Mouse (Mus musculus) spleen, adult 18-20 months (tissue): ENCODE measurements at regions not wholly inside any gene's neighbourhood (a gene's known extent, or its start where the extent isn't known, plus 50 kb on each side); places are given as distances from the start of the nearest gene placed in this dataset.
"Not testable (repeated sequence)": the region's sequence is repeated elsewhere in the genome, so short reads cannot be mapped to it uniquely, and the experiment has no call there.

Experiments used
- DNase-seq, 2 experiments: peaks; one replicate each; pipeline ENCODE4 v3.0.0; 2022; ENCODE audit warnings: mixed read lengths in 2 of 2

DNA sequence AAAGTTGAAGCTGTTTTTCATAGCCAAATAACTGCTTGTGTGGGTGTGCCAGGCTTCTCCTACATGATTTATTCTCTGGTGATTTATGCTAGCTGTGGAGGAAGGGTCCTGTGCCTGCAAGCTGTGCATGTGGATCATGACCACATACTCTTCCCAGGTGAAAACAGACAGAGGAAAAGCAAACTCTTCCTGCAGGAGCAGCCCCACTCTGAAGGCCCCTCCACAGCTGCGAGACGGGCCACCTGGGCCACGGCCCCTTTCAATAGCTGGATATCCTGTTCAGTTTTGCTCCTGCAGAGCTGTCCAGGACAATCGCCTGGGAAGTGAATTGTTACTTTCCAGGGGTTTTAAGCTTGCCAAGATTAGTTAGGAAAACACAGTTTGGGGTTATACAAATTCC is 722.3 kb upstream of the Marcks start:
- no peak for DNase-seq

- no peak for DNase-seq
Observed at GRCm38 (mm10) chr10:37849291-37849846, 710.6 kb upstream of the Marcks start.

DNA sequence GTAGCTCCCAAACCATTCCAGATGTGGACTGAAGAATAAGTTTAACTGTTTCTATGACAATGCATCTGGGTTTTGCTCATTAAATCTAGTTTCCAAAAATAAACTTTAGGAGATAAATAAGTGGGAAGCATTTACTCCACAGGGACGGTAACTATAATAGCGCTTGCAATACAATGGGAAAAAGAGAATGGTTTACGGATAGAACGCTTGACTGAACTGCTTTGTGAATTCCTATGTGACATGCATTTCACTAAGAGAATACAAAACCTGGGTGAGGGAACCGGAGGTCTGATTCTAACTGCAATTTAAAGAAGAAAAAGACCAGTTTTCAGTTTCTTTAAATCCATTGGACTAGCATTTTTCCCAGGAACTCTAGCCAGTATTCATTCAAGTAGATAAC is 704.1 kb upstream of the Marcks start:
- DNase-seq = no peak

- DNase-seq = no peak
Observed at GRCm38 (mm10) chr10:37841842-37842241, 703.1 kb upstream of the Marcks start.

- DNase-seq = no peak
Observed at GRCm38 (mm10) chr10:37837721-37838120, 699.0 kb upstream of the Marcks start.

GRCm38 (mm10) chr10:37813026-37813425 is 674.3 kb upstream of the Marcks start:
- DNase-seq = no peak

- no peak for DNase-seq
Observed at GRCm38 (mm10) chr10:37812405-37812851, 673.7 kb upstream of the Marcks start.

GRCm38 (mm10) chr10:37811789-37812188 is 673.1 kb upstream of the Marcks start:
- DNase-seq = no peak

GRCm38 (mm10) chr10:37803225-37803805 is 664.6 kb upstream of the Marcks start:
- DNase-seq = no peak

DNA sequence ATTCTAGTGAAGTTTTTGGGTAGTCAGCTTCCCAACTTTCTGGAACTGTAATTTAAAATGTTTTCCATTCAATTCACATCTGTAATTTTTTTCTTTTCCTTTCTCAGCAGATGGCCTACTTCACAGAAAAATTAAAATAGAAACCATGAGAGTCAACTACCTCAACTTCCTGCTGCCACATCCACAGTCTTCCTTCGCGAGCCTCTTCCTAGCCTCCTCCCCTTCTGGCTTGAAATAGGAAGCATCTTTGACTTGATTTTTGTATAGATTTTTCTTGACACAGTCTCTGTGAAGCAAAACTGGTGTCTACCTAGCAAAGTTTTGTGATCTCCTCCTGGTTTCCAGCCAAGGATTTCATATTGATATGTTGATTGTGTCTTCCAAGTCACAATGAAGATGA is 660.7 kb upstream of the Marcks start:
- DNase-seq = no peak

DNA sequence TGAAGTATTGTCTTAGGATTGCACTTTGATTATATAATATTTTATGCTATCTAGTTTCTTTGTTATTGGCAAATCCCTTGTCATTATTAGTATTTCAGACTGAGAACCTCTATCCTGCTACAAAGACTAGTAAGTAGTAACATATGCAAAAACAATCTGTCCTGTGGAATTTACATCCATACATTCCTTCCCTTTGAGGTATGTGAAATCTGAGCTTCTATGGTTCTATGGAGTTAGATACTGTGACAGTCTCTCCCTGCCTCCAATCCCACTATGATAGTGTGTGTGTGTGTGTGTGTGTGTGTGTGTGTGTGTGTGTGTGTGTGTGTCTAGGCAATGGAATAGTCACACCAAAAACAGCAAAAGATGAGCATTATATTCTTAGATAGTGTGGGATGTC is 659.6 kb upstream of the Marcks start:
- DNase-seq = no peak

DNA sequence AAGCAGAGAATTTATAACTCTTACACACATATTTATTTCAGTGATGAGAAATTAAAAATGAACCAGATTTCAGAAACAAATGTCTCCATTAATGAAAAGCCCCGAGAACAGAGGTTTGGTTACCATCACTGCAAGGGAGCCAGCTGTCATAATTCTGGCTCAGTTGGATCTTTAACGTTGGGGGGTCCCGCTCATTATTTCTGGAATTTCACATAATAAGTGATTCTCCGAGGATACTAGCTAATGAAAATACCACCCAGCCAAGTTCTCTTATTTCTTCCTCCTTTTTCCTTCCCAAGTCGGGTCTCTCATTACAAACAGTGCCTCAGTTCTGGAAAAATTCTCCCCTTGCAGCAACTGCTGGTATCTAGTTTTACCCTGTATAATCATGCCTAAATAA is 659.0 kb upstream of the Marcks start:
- DNase-seq = no peak

- DNase-seq = no peak
Observed at GRCm38 (mm10) chr10:37792878-37793277, 654.2 kb upstream of the Marcks start.

- no peak for DNase-seq
Observed at GRCm38 (mm10) chr10:37788049-37788448, 649.3 kb upstream of the Marcks start.

- DNase-seq = no peak
Observed at GRCm38 (mm10) chr10:37779383-37780302, 640.9 kb upstream of the Marcks start.

GRCm38 (mm10) chr10:37760542-37761367 is 622.0 kb upstream of the Marcks start:
- DNase-seq = no peak

DNA sequence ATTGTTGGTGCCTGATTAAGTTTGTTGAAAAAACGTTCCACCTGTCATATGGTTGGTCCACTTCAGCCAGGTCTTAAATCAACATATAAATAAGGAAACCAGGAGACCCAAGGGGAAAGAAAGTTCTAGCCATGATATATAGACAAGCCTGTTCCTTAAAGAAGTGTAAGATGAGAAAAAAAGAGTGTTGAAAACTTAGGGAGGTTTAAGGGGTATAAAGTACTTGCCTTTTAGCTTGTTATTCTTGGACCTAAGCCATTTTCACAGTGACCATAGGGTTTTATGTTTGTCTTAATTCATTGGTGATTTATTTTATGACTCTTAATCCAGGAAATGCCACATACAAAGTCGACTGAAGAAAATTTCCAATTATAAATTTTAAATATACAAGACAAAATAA is 602.9 kb upstream of the Marcks start:
- DNase-seq = no peak

GRCm38 (mm10) chr10:37739024-37739423 is 600.3 kb upstream of the Marcks start:
- DNase-seq = no peak

DNA sequence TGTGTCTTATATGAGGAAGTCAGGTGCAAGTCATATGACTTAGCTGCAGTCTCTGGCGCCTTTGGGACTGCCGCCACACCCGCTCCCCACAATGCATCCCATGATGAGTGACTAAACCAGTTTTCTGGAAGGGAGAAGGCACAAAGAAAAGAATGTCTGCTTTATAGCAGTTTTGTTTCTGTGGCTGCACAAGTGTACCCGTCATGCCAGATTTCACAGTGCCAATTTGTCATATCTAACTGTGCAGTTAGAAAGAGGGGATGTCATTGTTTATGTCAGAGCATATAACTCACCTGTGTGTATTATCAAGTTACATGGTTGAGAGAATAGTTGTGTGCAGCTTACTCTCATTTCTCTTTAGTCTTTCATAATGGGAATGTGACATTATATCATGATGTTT is 586.9 kb upstream of the Marcks start:
- no peak for DNase-seq

- not testable (repeated sequence) for DNase-seq
Observed at GRCm38 (mm10) chr10:37724994-37725393, 586.3 kb upstream of the Marcks start.

- DNase-seq = no peak
Observed at GRCm38 (mm10) chr10:37720748-37721147, 582.0 kb upstream of the Marcks start.

DNA sequence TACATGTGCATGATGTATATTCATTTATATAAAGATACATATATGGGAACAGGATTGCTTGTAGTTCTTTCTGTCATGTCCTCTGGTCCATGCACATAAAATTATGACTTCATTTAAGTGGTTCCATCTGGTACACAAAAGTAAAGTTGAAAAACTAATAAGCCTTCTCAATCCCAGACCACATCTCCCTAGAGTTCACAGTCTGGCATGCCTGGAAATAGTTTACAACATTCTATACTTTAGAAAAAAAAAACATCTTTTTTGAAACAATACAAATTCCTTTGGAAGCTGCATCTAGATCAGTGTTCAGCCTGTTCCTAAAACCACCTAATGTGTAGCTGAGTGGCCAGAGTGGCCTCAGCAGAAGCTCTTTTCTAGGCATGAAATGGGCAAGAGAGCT is 578.2 kb upstream of the Marcks start:
- no peak for DNase-seq

- no peak for DNase-seq
Observed at GRCm38 (mm10) chr10:37711459-37711858, 572.7 kb upstream of the Marcks start.
